Mouse (Mus musculus): ENCODE data around the gene Dcaf5. TPM values are rescaled to one million over a fixed set of nuclear protein-coding genes. Genes with fewer than 3 reads are reported as not detected.

Gene Dcaf5
- total and polyA plus RNA-seq, 3 experiments = 8.2 to 13.2 (median 13.0) TPM

GRCm38 (mm10) chr12:80290964-80291363 is 145.4 kb downstream of the Dcaf5 start:
- DNase-seq (ENCODE audit: extremely low read depth) = no peak
- Histone ChIP-seq H3K9ac (ENCODE audit: insufficient read depth, low read depth) (no peak overlapping the region), H3K27ac (ENCODE audit: insufficient read depth, low read depth) (no peak overlapping the region), H3K4me2 (ENCODE audit: insufficient read depth, low read depth, poor library complexity, severe bottlenecking) (no peak overlapping the region), H3K4me1 (ENCODE audit: control insufficient read depth in 1 of 2, insufficient read depth in 2 of 2) (peaks cover 4 to 6% of the 10 kb centered on the region in 2 experiments; a peak in 3 of 4 replicates), H3K27me3 (replicated peaks) (peaks cover 3% of the 10 kb centered on the region), H3K4me3 (replicated peaks in 1 of 3; ENCODE audit: low read depth in 2 of 3, low read length in 2 of 3, poor library complexity in 1 of 3) (no peak overlapping the region), H3K79me2 (replicated peaks; ENCODE audit: control insufficient read depth, extremely low read depth, insufficient read depth, poor library complexity, severe bottlenecking) (no peaks in the 10 kb centered on the region), H3K36me3 (replicated peaks in 1 of 2; ENCODE audit: control insufficient read depth in 1 of 2, insufficient read depth in 1 of 2, low read length in 1 of 2) (no peaks in the 10 kb centered on the region), H3K9me3 (replicated peaks; ENCODE audit: low read length) (no peaks in the 10 kb centered on the region)
- no peak for TF ChIP-seq IRF4 (IDR thresholded peaks at IDR 0.05; ENCODE audit: low read depth, low read length)
- no peak for TF ChIP-seq JUN (IDR thresholded peaks at IDR 0.05; ENCODE audit: insufficient read depth, low read depth, low read length)
- TF ChIP-seq UBTF (IDR thresholded peaks at IDR 0.05; ENCODE audit: low read depth, low read length) = no peak
- no peak for TF ChIP-seq ELF1 (IDR thresholded peaks at IDR 0.05; ENCODE audit: low read depth, low read length)
- TF ChIP-seq MAZ (IDR thresholded peaks at IDR 0.05; ENCODE audit: low read depth, low read length) = no peak
- no peak for TF ChIP-seq ZMIZ1 (IDR thresholded peaks at IDR 0.05; ENCODE audit: low read depth, low read length)
- no peak for TF ChIP-seq BHLHE40 (IDR thresholded peaks at IDR 0.05; ENCODE audit: low read depth, low read length)
- dilution Hi-C loops (cut with MboI; ENCODE audit: extremely low pct_ligation_motif_present, extremely low pct_unique_long_range_greater_than_20kb, low sequenced_read_pairs) = no loop called here
- in situ Hi-C loops (cut with MboI; ENCODE audit: low pct_ligation_motif_present, low pct_unique_long_range_greater_than_20kb, low sequenced_read_pairs) = no loop called here

- no peak for DNase-seq (ENCODE audit: extremely low read depth)
- Histone ChIP-seq H3K9ac (ENCODE audit: insufficient read depth, low read depth) (no peak overlapping the region), H3K4me2 (ENCODE audit: insufficient read depth, low read depth, poor library complexity, severe bottlenecking) (no peak overlapping the region), H3K4me1 (ENCODE audit: control insufficient read depth in 1 of 2, insufficient read depth in 2 of 2) (peaks cover 6 to 8% of the 10 kb centered on the region in 2 experiments; a peak in 3 of 4 replicates), H3K4me3 (replicated peaks in 1 of 3; ENCODE audit: low read depth in 2 of 3, low read length in 2 of 3, poor library complexity in 1 of 3) (no peak overlapping the region), H3K27ac (ENCODE audit: insufficient read depth, low read depth) (no peak overlapping the region), H3K9me3 (replicated peaks; ENCODE audit: low read length) (no peaks in the 10 kb centered on the region), H3K27me3 (replicated peaks) (peaks cover 3% of the 10 kb centered on the region), H3K36me3 (replicated peaks in 1 of 2; ENCODE audit: control insufficient read depth in 1 of 2, insufficient read depth in 1 of 2, low read length in 1 of 2) (no peaks in the 10 kb centered on the region), H3K79me2 (replicated peaks; ENCODE audit: control insufficient read depth, extremely low read depth, insufficient read depth, poor library complexity, severe bottlenecking) (no peaks in the 10 kb centered on the region)
- in situ Hi-C loops (cut with MboI; ENCODE audit: low pct_ligation_motif_present, low pct_unique_long_range_greater_than_20kb, low sequenced_read_pairs) = no loop called here
- dilution Hi-C loops (cut with MboI; ENCODE audit: extremely low pct_ligation_motif_present, extremely low pct_unique_long_range_greater_than_20kb, low sequenced_read_pairs) = no loop called here
- TF ChIP-seq CHD2 (IDR thresholded peaks at IDR 0.05; ENCODE audit: low read length) (no peak), CTCF (conservative IDR thresholded peaks at IDR 0.05 in 1 of 2, IDR thresholded peaks at IDR 0.05 in 1 of 2; ENCODE audit: low read depth in 2 of 2, low read length in 2 of 2) (no peak), E2F4 (IDR thresholded peaks at IDR 0.05; ENCODE audit: insufficient replicate concordance, low read depth, low read length) (no peak), USF2 (conservative IDR thresholded peaks at IDR 0.05; ENCODE audit: low read depth, low read length) (no peak), UBTF (IDR thresholded peaks at IDR 0.05; ENCODE audit: low read depth, low read length) (no peak), MEF2A (IDR thresholded peaks at IDR 0.05; ENCODE audit: borderline replicate concordance, low read depth, low read length) (no peak), JUN (IDR thresholded peaks at IDR 0.05; ENCODE audit: insufficient read depth, low read depth, low read length) (no peak), MAFK (IDR thresholded peaks at IDR 0.05; ENCODE audit: insufficient replicate concordance, low read length) (no peak), MAZ (IDR thresholded peaks at IDR 0.05; ENCODE audit: low read depth, low read length) (no peak)
These were observed 145.9 kb downstream of the Dcaf5 start for GRCm38 (mm10) chr12:80290483-80290882.

- H3K79me2 ChIP-seq (replicated peaks; ENCODE audit: control insufficient read depth, extremely low read depth, insufficient read depth, poor library complexity, severe bottlenecking) = no peaks in the 10 kb centered on the region
- peaks cover 10 to 16% of the 10 kb centered on the region in 2 experiments; a peak in 3 of 4 replicates for H3K4me1 ChIP-seq (ENCODE audit: control insufficient read depth in 1 of 2, insufficient read depth in 2 of 2)
- dilution Hi-C loops (cut with MboI; ENCODE audit: extremely low pct_ligation_motif_present, extremely low pct_unique_long_range_greater_than_20kb, low sequenced_read_pairs) (no loop called here), in situ Hi-C loops (cut with MboI; ENCODE audit: low pct_ligation_motif_present, low pct_unique_long_range_greater_than_20kb, low sequenced_read_pairs) (no loop called here)
- no peak overlapping the region for H3K4me2 ChIP-seq (ENCODE audit: insufficient read depth, low read depth, poor library complexity, severe bottlenecking)
- no peaks in the 10 kb centered on the region for H3K9me3 ChIP-seq (replicated peaks; ENCODE audit: low read length)
- TF ChIP-seq MAX (IDR thresholded peaks at IDR 0.05; ENCODE audit: low read length) (no peak), MAFK (IDR thresholded peaks at IDR 0.05; ENCODE audit: insufficient replicate concordance, low read length) (no peak), BHLHE40 (IDR thresholded peaks at IDR 0.05; ENCODE audit: low read depth, low read length) (no peak), PAX5 (IDR thresholded peaks at IDR 0.05; ENCODE audit: low read length) (no peak), TBP (conservative IDR thresholded peaks at IDR 0.05; ENCODE audit: low read depth, low read length) (no peak), MYC (IDR thresholded peaks at IDR 0.05; ENCODE audit: low read depth, low read length) (no peak), GABPA (IDR thresholded peaks at IDR 0.05; ENCODE audit: insufficient replicate concordance, low read depth, low read length) (no peak), TCF12 (IDR thresholded peaks at IDR 0.05; ENCODE audit: low read depth, low read length) (no peak), NRF1 (IDR thresholded peaks at IDR 0.05; ENCODE audit: low read depth, low read length) (no peak), USF1 (IDR thresholded peaks at IDR 0.05; ENCODE audit: low read depth, low read length) (no peak), ETS1 (conservative IDR thresholded peaks at IDR 0.05; ENCODE audit: low read depth, low read length) (no peak)
- H3K4me3 ChIP-seq (replicated peaks in 1 of 3; ENCODE audit: low read depth in 2 of 3, low read length in 2 of 3, poor library complexity in 1 of 3) = no peak overlapping the region
- no peaks in the 10 kb centered on the region for H3K36me3 ChIP-seq (replicated peaks in 1 of 2; ENCODE audit: control insufficient read depth in 1 of 2, insufficient read depth in 1 of 2, low read length in 1 of 2)
- no peak for DNase-seq (ENCODE audit: extremely low read depth)
- no peak overlapping the region for H3K9ac ChIP-seq (ENCODE audit: insufficient read depth, low read depth)
- peaks cover 3% of the 10 kb centered on the region for H3K27me3 ChIP-seq (replicated peaks)
- H3K27ac ChIP-seq (ENCODE audit: insufficient read depth, low read depth) = no peak overlapping the region
These were observed 146.7 kb downstream of the Dcaf5 start for GRCm38 (mm10) chr12:80289722-80290121.

Data from CH12.LX (cell line).